Mouse (Mus musculus): ENCODE data around the gene Vmn2r57.
"Not testable (repeated sequence)": the region's sequence is repeated elsewhere in the genome, so short reads cannot be mapped to it uniquely, and the experiment has no call there.

The Vmn2r57 gene

DNA sequence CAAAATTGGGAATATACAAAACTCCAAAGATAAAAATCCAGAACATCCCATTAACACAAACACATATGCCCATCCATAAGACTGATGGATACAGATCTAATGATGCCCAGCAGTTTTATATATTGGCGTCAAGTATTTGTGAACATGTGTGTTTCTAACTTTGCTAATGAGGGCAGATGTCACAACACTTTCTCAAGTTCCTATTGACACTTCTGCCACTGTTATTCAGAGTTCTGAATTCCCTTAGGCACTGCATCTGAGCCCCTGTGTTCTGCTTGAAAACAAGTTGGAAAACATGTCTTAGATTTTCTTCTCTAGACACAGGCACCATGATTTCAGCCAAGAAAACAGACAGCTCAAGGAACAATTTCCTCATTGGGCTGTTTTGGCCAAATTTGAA, at the start of gene Vmn2r57:
Gene Vmn2r57 (minus strand): TSS at position 101 of the 400 bp plus-strand sequence.
- not testable (repeated sequence) for DNase-seq (ENCODE audit: low spot score in 2 of 2)

GRCm38 (mm10) chr7:41497871-41498270, 49.4 kb upstream of the Vmn2r57 start:
- no peak for DNase-seq (ENCODE audit: low spot score in 2 of 2)

DNA sequence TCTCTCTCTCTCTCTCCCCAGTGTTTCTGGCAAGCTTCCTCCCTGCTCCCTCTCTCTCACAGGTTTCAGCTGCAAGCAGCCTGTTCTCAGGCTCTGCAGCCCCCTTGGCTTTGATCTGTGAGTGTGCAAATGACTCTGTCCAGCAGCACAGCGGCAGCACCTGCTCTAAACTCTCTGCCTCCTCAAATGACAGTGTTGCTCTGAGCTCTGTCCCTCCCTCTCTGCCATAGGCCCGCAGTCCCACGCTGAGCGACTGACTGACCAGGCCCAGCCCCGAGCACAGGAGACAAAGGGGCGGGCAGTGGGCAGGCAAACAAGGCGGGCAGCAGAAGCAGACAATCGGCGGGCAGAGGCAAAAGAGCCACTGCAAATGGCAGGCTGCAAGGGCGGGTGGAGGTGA, 3.4 kb upstream of the Vmn2r57 start:
- DNase-seq (ENCODE audit: low spot score in 2 of 2): no peak

GRCm38 (mm10) chr7:41394130-41394529, 54.4 kb downstream of the Vmn2r57 start:
- DNase-seq (ENCODE audit: low spot score in 2 of 2): no peak

DNA sequence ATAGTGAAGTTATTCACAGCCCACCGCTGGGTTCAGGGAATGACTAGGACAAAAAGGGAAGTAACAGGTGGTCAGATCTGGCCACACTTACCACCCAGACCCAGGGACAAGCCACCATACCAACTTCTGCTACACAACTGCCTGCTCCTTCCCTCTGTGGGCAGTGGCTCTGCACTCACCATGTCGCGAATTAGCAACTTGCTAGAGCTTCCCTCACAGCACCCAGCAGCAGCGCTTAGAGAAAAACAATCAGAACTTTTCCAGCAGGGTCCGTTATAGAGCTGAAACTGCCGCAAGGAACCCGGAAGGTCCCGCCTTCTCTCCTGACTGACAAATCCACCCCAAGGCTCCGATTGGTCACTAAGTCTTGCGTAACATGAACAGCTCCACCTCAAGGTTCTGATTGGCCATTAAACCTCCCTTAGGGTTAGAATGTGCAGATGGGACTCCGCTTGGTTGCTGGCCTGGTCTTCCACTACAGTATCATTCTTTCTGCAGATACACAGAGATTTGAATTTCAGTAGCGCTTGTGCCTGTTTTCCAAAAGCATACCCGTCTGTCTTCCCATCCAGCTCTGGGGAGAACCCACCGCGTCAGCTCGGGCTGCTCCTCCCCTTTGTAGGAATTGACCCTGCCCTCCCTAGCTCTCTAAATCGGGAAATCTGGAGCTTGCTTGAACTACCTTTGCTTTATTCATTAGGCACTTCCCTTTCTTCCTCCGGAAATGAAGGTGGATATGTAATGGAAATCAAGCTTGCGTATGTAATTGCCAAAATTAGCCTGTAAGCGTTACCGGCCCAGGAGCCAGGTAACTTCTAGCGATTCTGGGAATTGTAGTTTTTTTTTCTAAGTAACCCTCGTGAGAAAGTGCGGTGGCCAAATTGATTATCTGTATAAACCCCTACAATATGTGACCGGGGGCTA, 55.2 kb downstream of the Vmn2r57 start, which contains the start of gene AI987944:
Gene AI987944 (minus strand): TSS at position 332 of the 924 bp plus-strand sequence.
- peak; percentile 89 to 90 for DNase-seq (ENCODE audit: low spot score in 2 of 2)
